Mouse (Mus musculus) MEL (cell line): ENCODE data around the gene Bdkrb1.

ENCODE experiments used
- CTCF ChIP-seq, 3 experiments: IDR thresholded peaks in 2 of 3; conservative IDR thresholded peaks in 1 of 3; 2 replicates each; pipeline ENCODE4 v1.5.1; 2011 to 2012; ENCODE audit warnings: low read length in 3 of 3, low read depth in 2 of 3, mild to moderate bottlenecking in 2 of 3, improper control_type of control experiment in 1 of 3, inconsistent platforms in 1 of 3, mixed read lengths in 1 of 3, moderate library complexity in 1 of 3; ENCODE audit not compliant: control insufficient read depth in 1 of 3, insufficient read depth in 1 of 3, poor library complexity in 1 of 3, severe bottlenecking in 1 of 3
- GATA1 ChIP-seq: IDR thresholded peaks from 2 replicates; pipeline ENCODE4 v1.6.1; 2011; ENCODE audit warnings: low read depth, low read length, improper control_type of control experiment
- MEF2A ChIP-seq: IDR thresholded peaks from 2 replicates; pipeline ENCODE4 v1.6.1; 2014; ENCODE audit warnings: low read depth, mild to moderate bottlenecking, inconsistent platforms, low read length, improper control_type of control experiment; ENCODE audit not compliant: poor library complexity, insufficient replicate concordance, severe bottlenecking; ENCODE audit errors: extremely low read depth
- MYB ChIP-seq: IDR thresholded peaks from 2 replicates; pipeline ENCODE4 v1.6.1; 2011; ENCODE audit warnings: mild to moderate bottlenecking, low read depth, low read length, improper control_type of control experiment
- MYC ChIP-seq: IDR thresholded peaks from 2 replicates; pipeline ENCODE4 v1.6.1; 2011; ENCODE audit warnings: low read depth, mild to moderate bottlenecking, low read length, improper control_type of control experiment, moderate library complexity
- POLR2A ChIP-seq, 2 experiments: IDR thresholded peaks; 2 replicates each; pipeline ENCODE4 v1.6.1; 2011 to 2012; ENCODE audit warnings: low read length in 2 of 2, mild to moderate bottlenecking in 2 of 2, control low read depth in 1 of 2, improper control_type of control experiment in 1 of 2, low read depth in 1 of 2, moderate library complexity in 1 of 2; ENCODE audit not compliant: control insufficient read depth in 1 of 2, insufficient read depth in 1 of 2, poor library complexity in 1 of 2
- SIN3A ChIP-seq: IDR thresholded peaks from 2 replicates; pipeline ENCODE4 v1.6.1; 2012; ENCODE audit warnings: low read length, improper control_type of control experiment, inconsistent platforms
- SMC3 ChIP-seq: IDR thresholded peaks from 2 replicates; pipeline ENCODE4 v1.6.1; 2011; ENCODE audit warnings: low read depth, low read length, improper control_type of control experiment
- TBP ChIP-seq: IDR thresholded peaks from 2 replicates; pipeline ENCODE4 v1.8.0; 2011; ENCODE audit warnings: low read depth, low read length, improper control_type of control experiment
- TCF12 ChIP-seq: IDR thresholded peaks from 2 replicates; pipeline ENCODE4 v1.6.1; 2014; ENCODE audit warnings: low read depth, mild to moderate bottlenecking, inconsistent platforms, low read length, improper control_type of control experiment, moderate library complexity
- USF2 ChIP-seq, 2 experiments: IDR thresholded peaks; 2 replicates each; pipeline ENCODE4 v1.6.1; 2011 to 2012; ENCODE audit warnings: improper control_type of control experiment in 2 of 2, low read length in 2 of 2, borderline replicate concordance in 1 of 2, inconsistent platforms in 1 of 2, low read depth in 1 of 2, mild to moderate bottlenecking in 1 of 2; ENCODE audit not compliant: insufficient read depth in 1 of 2
- ZKSCAN1 ChIP-seq: IDR thresholded peaks from 2 replicates; pipeline ENCODE4 v1.6.1; 2012; ENCODE audit warnings: low read depth, mild to moderate bottlenecking, inconsistent platforms, low read length, improper control_type of control experiment, moderate library complexity
- ZNF384 ChIP-seq: IDR thresholded peaks from 2 replicates; pipeline ENCODE4 v1.6.1; 2012; ENCODE audit warnings: low read depth, mild to moderate bottlenecking, inconsistent platforms, low read length, improper control_type of control experiment

- TF ChIP-seq MYC = no peak
- TF ChIP-seq MEF2A = no peak
- TF ChIP-seq ZKSCAN1 = no peak
- TF ChIP-seq MYB = no peak
- no peak for TF ChIP-seq GATA1
- TF ChIP-seq USF2 (IDR thresholded peaks at IDR 0.05; ENCODE audit: borderline replicate concordance in 1 of 2, insufficient read depth in 1 of 2, low read depth in 1 of 2, low read length in 2 of 2) = no peak
- no peak for TF ChIP-seq CTCF (IDR thresholded peaks at IDR 0.05 in 2 of 3, conservative IDR thresholded peaks at IDR 0.05 in 1 of 3; ENCODE audit: control insufficient read depth in 1 of 3, insufficient read depth in 1 of 3, low read depth in 2 of 3, low read length in 3 of 3, poor library complexity in 1 of 3, severe bottlenecking in 1 of 3)
- TF ChIP-seq SIN3A = no peak
- no peak for TF ChIP-seq TCF12
- no peak for TF ChIP-seq POLR2A (IDR thresholded peaks at IDR 0.05; ENCODE audit: control insufficient read depth in 1 of 2, insufficient read depth in 1 of 2, low read depth in 1 of 2, low read length in 2 of 2, poor library complexity in 1 of 2)
- TF ChIP-seq TBP = no peak
- TF ChIP-seq SMC3 = no peak
- no peak for TF ChIP-seq ZNF384
Measured at GRCm38 (mm10) chr12:105583484-105583883, 19.4 kb upstream of the Bdkrb1 start.
